12 mouse cellular contexts compared by ENCODE assay signal in the genomic region with DNA sequence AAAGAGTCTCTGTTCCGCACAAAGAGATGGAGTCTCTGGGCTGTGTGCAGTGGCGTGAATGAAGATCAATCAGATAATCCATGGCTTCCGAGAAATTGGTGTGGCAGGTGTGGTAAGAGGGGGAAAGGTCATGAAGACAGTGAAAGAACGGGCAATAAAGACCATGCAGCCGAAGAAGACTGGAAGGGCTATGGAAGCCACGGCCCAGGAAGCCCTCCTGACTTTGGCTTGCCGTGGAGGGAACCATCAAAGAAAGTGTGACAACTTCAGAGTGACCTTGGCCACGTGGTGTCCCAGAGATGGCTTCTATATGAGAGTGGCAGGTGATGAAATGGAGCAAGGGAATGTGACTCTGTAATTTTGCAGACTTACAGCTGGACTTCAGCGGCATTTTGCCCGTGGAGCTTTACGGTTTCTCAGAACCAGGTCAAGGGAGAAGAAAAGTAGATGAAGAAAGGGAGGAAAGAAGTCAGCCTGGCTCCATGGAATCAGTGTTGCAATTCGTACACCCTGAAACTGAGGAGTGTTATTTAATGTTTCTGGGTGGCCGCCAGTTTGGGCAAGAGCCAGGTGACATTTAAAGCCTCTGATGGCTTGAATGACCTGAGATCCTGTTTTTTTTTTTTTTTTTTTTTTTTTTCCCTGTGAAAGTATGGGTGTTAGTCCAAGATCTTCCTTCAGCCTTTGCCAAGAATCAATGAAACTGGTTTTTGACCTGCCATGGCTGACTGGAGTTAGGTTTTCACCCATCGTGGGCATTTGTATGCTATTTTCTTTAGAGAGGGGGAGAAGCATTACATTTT.
DNase-seq lines count a peak whose midpoint lies in the region; ATAC-seq lines count a peak whose summit lies in the region.
"Had no signal": no experiment of that assay in that cellular context is flagged by ENCODE, and none has a peak within 500 bp of the region (broad histone marks: within the 10 kb centered on the region; RNA-seq: fewer than 3 reads in every experiment).

No protein-coding gene starts in this region.

- no peaks in the 10 kb centered on the region for H3K27me3 ChIP-seq in kidney, embryonic 16.5 days (ENCODE audit: insufficient read depth, low read length)
- H3K27me3 ChIP-seq: hindbrain, embryonic 13.5 days had no signal

- peaks cover 24% of the 10 kb centered on the region for H3K4me1 ChIP-seq in kidney, embryonic 16.5 days (ENCODE audit: insufficient read depth, low read length)

- peak; percentile 48 for DNase-seq in kidney, adult 11 months
- DNase-seq in fat pad, adult 2 months (ENCODE audit: extremely low read depth, low read depth, low spot score), result peak; percentile 84
- peak; percentile 70 for DNase-seq in kidney, adult 9 months
- DNase-seq in lung, postnatal 36 days, result peak; percentile 74
- no peak for DNase-seq in layer of hippocampus, adult 9-10 months (ENCODE audit: low spot score)
- no peak for DNase-seq in left cerebral cortex, postnatal 25 days (ENCODE audit: low spot score in 2 of 2)
- DNase-seq in thymus, postnatal 4 days, result no peak
- DNase-seq: embryo, embryonic 11 days; right cerebral cortex, postnatal 25 days had no signal

- 57% methylated on average over 14 of the region's 14 CpGs for WGBS in kidney, embryonic 16.5 days

- no peak overlapping the region for H3K4me3 ChIP-seq in kidney, embryonic 16.5 days (ENCODE audit: low read length)
- H3K4me3 ChIP-seq: hindbrain, embryonic 13.5 days had no signal

- H3K4me2 ChIP-seq in kidney, embryonic 16.5 days (replicated peaks; ENCODE audit: low read depth, low read length), result no peak overlapping the region
- H3K4me2 ChIP-seq: hindbrain, embryonic 13.5 days had no signal

- no peaks in the 10 kb centered on the region for H3K36me3 ChIP-seq in kidney, embryonic 16.5 days (ENCODE audit: insufficient read depth, low read length)
- H3K36me3 ChIP-seq: hindbrain, embryonic 13.5 days had no signal

- intact Hi-C loops in left cerebral cortex, postnatal 25 days (cut with DNase I), result no loop called here

- no peak for ATAC-seq in kidney, embryonic 16.5 days (ENCODE audit: low FRiP score, low TSS enrichment)
- ATAC-seq: midbrain, embryonic 16.5 days had no signal

- no peak overlapping the region for H3K9ac ChIP-seq in kidney, embryonic 16.5 days (replicated peaks; ENCODE audit: low read length)
- H3K9ac ChIP-seq: hindbrain, embryonic 13.5 days had no signal

- H3K9me3 ChIP-seq in kidney, embryonic 16.5 days (ENCODE audit: low read length), result no peaks in the 10 kb centered on the region
- H3K9me3 ChIP-seq: hindbrain, embryonic 13.5 days had no signal

- H3K27ac ChIP-seq in kidney, embryonic 16.5 days (ENCODE audit: low read length), result no peak overlapping the region
- H3K27ac ChIP-seq: hindbrain, embryonic 13.5 days had no signal

Comparison
In these comparisons a context has a peak if more than half of its experiments do, and no peak if none do; other contexts are left out.
1. DNase-seq: peak in kidney, adult 11 months (single experiment), fat pad, adult 2 months (single experiment), kidney, adult 9 months (single experiment) and lung, postnatal 36 days (single experiment); none in layer of hippocampus, adult 9-10 months (single experiment), left cerebral cortex, postnatal 25 days (0 of 2) and thymus, postnatal 4 days (single experiment).